Mouse (Mus musculus) telencephalon, adult 2 months (tissue): ENCODE data around the gene Fam76a.
A peak's percentile ranks its signal among the peaks of the same experiment; 100 is the strongest.
"Not testable (repeated sequence)": the region's sequence is repeated elsewhere in the genome, so short reads cannot be mapped to it uniquely, and the experiment has no call there.

Source experiments
- DNase-seq: peaks from one replicate; pipeline ENCODE4 v3.0.0-alpha.2; 2011; ENCODE audit warnings: low read depth, low spot score

Fam76a gene

DNA sequence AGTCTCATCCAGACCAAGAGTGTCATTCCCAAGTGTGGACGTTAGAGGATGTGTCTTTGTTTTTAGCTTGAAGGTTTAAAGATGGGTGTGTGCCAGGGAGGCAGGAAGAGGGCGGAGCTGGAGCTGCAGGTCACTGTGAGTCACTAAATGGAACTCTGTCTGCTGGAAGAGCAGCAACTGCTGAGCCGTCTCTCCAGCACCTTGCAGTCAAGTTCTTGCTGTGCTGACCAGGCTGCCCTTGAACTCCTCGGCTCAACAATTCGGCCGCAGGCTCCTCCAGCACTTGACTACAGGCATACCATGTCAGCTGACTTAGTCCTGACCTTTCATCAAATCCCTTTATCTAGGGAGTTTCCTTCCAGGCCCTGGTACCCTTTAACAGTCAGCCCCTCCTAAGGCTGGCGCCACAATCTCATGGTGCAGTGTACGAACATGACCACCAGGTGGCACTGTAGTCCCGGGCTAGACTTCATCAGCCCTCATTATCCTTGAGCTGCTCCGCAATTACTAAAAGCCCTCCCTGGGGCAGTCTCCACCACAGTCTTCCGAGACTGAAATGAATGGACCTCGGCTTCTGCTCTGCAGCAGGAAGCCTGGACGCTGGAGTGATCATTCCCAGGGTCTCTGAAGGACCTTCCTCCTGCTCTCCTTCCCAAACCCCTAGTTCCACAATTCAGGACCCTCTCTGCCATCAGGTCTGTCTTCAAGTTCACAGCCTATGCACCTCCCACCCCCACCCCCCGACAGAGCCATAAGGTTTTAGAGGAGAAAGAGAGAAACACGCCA lies 23.1 kb upstream of the Fam76a start:
- DNase-seq: no peak

- no peak for DNase-seq
These were observed 22.4 kb upstream of the Fam76a start for GRCm38 (mm10) chr4:132944776-132945175.

GRCm38 (mm10) chr4:132944106-132944505 lies 21.7 kb upstream of the Fam76a start:
- no peak for DNase-seq

DNA sequence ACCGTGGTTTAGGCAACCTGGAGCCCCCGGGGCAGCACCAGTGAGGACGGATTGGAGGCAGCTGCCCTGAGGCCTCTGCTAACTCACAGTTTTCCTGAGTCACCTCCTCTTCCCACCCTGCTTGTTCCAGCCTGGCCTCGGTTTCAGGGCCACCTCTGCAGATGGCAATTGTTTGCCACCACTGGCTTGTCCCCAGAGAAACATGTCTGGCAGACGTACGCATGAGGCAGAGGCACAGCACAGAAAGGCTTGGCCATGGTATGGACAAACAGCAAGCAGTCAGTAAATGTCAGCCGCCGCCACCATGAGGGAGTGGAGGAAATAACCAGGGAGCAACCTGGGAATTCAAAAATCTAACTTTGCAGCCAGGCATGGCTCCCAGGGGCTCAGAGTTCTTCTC lies 20.7 kb upstream of the Fam76a start:
- DNase-seq: no peak

GRCm38 (mm10) chr4:132941012-132941729 lies 18.8 kb upstream of the Fam76a start:
- no peak for DNase-seq

GRCm38 (mm10) chr4:132939421-132940127 lies 17.2 kb upstream of the Fam76a start:
- no peak for DNase-seq

GRCm38 (mm10) chr4:132938181-132938941 lies 16.0 kb upstream of the Fam76a start:
- peak; percentile 67 for DNase-seq

- no peak for DNase-seq
These were observed 12.3 kb upstream of the Fam76a start for GRCm38 (mm10) chr4:132934639-132935038.

GRCm38 (mm10) chr4:132932752-132933404 lies 10.5 kb upstream of the Fam76a start:
- DNase-seq: peak; percentile 55

GRCm38 (mm10) chr4:132930784-132931183 lies 8.4 kb upstream of the Fam76a start:
- no peak for DNase-seq

DNA sequence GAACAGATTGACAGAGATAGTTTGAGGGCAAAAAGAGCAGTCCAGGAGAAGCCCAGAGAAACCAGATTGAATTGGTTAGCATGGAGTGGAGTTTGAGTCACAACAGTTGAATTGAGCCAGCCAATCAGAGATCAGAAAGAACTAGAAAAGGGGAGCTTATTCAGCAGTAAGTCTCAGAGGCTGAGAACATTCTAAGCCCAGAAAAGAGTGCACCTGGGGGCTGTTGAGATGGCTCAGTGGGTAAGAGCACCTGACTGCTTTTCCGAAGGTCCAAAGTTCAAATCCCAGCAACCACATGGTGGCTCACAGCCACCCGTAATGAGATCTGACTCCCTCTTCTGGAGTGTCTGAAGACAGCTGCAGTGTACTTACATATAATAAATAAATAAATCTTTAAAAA lies 4.2 kb upstream of the Fam76a start:
- not testable (repeated sequence) for DNase-seq

GRCm38 (mm10) chr4:132922061-132922530 lies 262 bp downstream of the Fam76a start:
- no peak for DNase-seq

GRCm38 (mm10) chr4:132921488-132921887 lies 870 bp downstream of the Fam76a start:
- DNase-seq: no peak

DNA sequence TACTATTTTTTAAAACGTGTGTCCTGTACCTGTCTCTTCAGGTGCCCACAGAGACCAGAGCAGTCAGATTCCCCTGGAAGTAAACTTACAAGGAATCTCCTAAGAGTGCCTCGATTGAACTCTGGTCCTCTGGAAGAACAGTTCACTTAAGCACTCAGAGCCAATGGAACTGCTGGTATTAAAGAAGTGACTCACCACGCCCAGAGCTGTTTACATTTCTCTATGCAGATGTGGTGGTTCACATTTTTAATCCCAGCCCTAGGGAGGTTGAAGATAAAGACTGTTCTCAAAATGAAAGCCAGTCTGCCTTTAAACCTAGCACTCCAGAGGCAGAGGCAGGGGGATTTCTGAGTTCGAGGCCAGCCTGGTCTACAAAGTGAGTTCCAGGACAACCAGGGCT lies 2.2 kb downstream of the Fam76a start:
- no peak for DNase-seq

GRCm38 (mm10) chr4:132918493-132918892 lies 3.9 kb downstream of the Fam76a start:
- DNase-seq: not testable (repeated sequence)

GRCm38 (mm10) chr4:132912156-132912555 lies 10.2 kb downstream of the Fam76a start:
- no peak for DNase-seq

DNA sequence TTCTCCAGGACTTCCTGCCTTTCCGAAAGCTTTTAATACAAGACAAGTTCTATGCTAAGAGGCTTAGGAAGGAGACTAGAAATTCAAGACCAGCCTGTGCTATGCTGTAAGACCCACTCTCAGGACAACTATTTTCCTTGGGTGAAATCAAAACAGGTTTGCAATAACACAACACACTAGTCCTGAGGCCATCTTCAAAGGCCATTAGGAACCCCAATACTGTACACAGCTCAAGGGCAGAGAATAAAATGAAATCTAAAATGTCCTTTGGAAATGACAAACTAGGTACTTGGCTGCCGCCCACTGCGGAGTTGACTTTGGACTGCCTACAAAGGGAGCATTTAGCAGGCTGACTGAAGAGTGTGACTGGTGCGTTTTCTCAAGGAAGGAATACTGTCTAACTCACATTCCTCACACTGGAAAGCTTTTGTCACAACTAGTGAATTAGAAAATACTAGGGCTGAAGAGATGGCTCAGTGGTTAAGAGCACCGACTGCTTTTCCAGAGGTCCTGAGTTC lies 16.5 kb downstream of the Fam76a start:
- no peak for DNase-seq

DNA sequence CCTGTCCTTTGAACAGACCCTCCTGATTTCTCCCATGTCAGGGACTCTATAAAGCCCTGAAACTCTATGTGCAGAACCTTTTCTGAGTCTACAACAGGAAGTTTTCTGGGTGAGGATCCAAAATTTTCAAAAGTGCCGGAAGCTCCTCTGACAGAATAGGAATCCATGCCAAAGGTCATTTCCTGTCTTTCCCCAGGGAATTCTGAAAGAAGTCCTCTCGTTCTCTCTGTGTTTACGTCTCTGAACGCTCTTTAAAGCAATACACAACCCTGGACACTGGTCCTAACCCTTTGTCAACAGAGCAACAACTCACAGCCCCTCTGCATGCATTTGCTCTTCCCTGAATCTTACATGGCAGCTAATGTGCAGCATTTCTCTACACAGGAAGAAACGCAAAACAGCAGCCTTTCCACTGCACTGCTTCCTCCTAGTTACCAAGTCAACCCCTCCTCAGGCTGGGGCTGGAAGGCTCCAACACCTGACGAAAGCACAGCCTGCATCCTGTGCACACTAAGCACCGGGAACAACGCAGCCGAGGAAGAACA lies 17.5 kb downstream of the Fam76a start:
- no peak for DNase-seq

- no peak for DNase-seq
These were observed 18.3 kb downstream of the Fam76a start for GRCm38 (mm10) chr4:132904071-132904470.

DNA sequence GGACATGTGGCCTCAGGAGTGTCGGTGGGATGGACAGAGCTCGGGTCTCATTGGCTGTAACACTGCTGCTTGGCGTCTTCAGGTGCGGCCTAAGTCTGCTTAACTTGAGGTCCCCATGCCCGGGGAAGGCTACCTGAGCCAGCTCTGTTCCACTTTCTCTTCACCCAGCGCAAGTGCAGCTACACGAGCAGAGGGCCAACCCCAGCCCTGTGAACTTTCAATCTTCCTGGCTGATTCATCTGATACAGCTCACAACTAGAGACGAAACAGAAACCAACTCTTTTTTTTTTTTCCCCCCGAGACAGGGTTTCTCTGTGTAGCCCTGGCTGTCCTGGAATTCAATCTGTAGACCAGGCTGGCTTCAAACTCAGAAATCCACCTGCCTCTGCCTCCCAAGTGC lies 24.2 kb downstream of the Fam76a start:
- DNase-seq: no peak
